Mouse (Mus musculus) embryonic fibroblast, embryonic 13.5 days (primary cell): ENCODE results near the gene Kmt2e.

Source experiments
- CTCF ChIP-seq: IDR thresholded peaks from 2 replicates; pipeline ENCODE4 v1.5.1; 2011; ENCODE audit warnings: mild to moderate bottlenecking, control low read depth, low read length, moderate library complexity, borderline replicate concordance; ENCODE audit not compliant: insufficient read depth
- POLR2A ChIP-seq: IDR thresholded peaks from 2 replicates; pipeline ENCODE4 v1.6.1; 2011; ENCODE audit warnings: low read depth, mild to moderate bottlenecking, control low read depth, low read length, moderate library complexity

- TF ChIP-seq CTCF (no peak), POLR2A (no peak)
Observed at GRCm38 (mm10) chr5:23395721-23396120, 38.5 kb upstream of the Kmt2e start.
